Mouse (Mus musculus) liver, embryonic 14.5 days (tissue): ENCODE results near the gene Tmem262.

Experiments used
- CTCF ChIP-seq: IDR thresholded peaks from 2 replicates; pipeline ENCODE4 v1.5.1; 2016; ENCODE audit warnings: antibody characterized with exemption, low read depth, control low read depth
- EP300 ChIP-seq: IDR thresholded peaks from 2 replicates; pipeline ENCODE4 v1.6.1; 2016; ENCODE audit warnings: antibody characterized with exemption, low read depth

DNA sequence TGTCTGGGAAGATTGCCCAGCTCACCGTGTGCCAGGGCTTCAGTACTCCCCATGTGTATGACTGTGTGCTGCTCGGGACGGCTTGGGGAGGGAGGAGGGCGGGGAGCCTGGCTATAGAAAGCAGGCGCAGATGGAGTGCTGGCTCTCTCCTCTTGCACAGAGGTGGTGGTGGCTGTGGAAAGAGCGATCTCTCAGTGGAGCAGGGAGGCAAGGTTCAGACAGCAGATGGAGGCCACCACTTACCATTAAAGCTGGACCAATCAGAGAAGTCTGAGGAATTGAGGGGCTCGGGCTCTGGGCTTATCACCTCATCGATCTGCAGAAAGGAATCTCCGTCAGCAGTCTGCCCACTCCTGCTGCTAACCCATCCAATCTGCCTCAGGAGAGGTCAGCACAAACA lies 2.3 kb downstream of the Tmem262 start, which contains the start of gene Gm28374:
- TF ChIP-seq CTCF (no peak), EP300 (no peak)
